Mouse (Mus musculus): Measurements from ENCODE around the gene Coq4. TPM values are rescaled to one million over a fixed set of nuclear protein-coding genes. Genes with fewer than 3 reads are reported as not detected.

The Coq4 gene
- polyA plus RNA-seq, 1 experiment: 32.6 TPM

GRCm38 (mm10) chr2:29817426-29818232 is 30.3 kb downstream of the Coq4 start:
- no peak for TF ChIP-seq POLR2A (IDR thresholded peaks at IDR 0.05; ENCODE audit: low read depth, low read length)
- TF ChIP-seq CTCF (IDR thresholded peaks at IDR 0.05; ENCODE audit: extremely low read depth, insufficient read depth, insufficient read length, insufficient replicate concordance): peak; percentile 75; the same call in 1 of the 2 replicates
- Histone ChIP-seq H3K36me3 (ENCODE audit: control insufficient read depth, insufficient read depth, low read length) (peaks cover 2% of the 10 kb centered on the region), H3K27ac (ENCODE audit: insufficient read depth, low read length) (no peak overlapping the region), H3K4me1 (ENCODE audit: control insufficient read depth, insufficient read depth, insufficient read length) (peaks cover 5% of the 10 kb centered on the region; the same call in 1 of the 2 replicates), H3K27me3 (ENCODE audit: control insufficient read depth, insufficient read depth, low read length) (no peaks in the 10 kb centered on the region), H3K4me3 (ENCODE audit: extremely low read depth, insufficient read depth, insufficient read length) (no peak overlapping the region)
- DNase-seq (ENCODE audit: low read depth in 1 of 2, low spot score in 2 of 2): peak; percentile 41 to 74
- 44% methylated on average over 8 of the region's 8 CpGs for WGBS

GRCm38 (mm10) chr2:29819363-29819762 is 32.1 kb downstream of the Coq4 start:
- Histone ChIP-seq H3K4me3 (ENCODE audit: extremely low read depth, insufficient read depth, insufficient read length) (no peak overlapping the region), H3K4me1 (ENCODE audit: control insufficient read depth, insufficient read depth, insufficient read length) (peaks cover 5% of the 10 kb centered on the region; the same call in 1 of the 2 replicates), H3K36me3 (ENCODE audit: control insufficient read depth, insufficient read depth, low read length) (peaks cover 2% of the 10 kb centered on the region; the same call in 1 of the 2 replicates), H3K27me3 (ENCODE audit: control insufficient read depth, insufficient read depth, low read length) (no peaks in the 10 kb centered on the region), H3K27ac (ENCODE audit: insufficient read depth, low read length) (no peak overlapping the region)
- WGBS: 76% methylated on average over 2 of the region's 2 CpGs
- DNase-seq (ENCODE audit: low read depth in 1 of 2, low spot score in 2 of 2): no peak
- TF ChIP-seq POLR2A (IDR thresholded peaks at IDR 0.05; ENCODE audit: low read depth, low read length): no peak
- no peak for TF ChIP-seq CTCF (IDR thresholded peaks at IDR 0.05; ENCODE audit: extremely low read depth, insufficient read depth, insufficient read length, insufficient replicate concordance)

GRCm38 (mm10) chr2:29820025-29820817 is 32.9 kb downstream of the Coq4 start, which contains the start of gene Urm1:
TSS of gene Urm1 (plus strand) at chr2:29820075.
- H3K27ac ChIP-seq (ENCODE audit: insufficient read depth, low read length): peak within 1 kb of the TSS; percentile 60
- peak in 1 of 2 experiments; percentile 55 for DNase-seq (ENCODE audit: low read depth in 1 of 2, low spot score in 2 of 2)
- WGBS: 3% methylated on average over 35 of the region's 35 CpGs
- no peaks in the 10 kb centered on the region for H3K27me3 ChIP-seq (ENCODE audit: control insufficient read depth, insufficient read depth, low read length)
- peaks cover 5% of the 10 kb centered on the region; the same call in 1 of the 2 replicates for H3K4me1 ChIP-seq (ENCODE audit: control insufficient read depth, insufficient read depth, insufficient read length)
- H3K36me3 ChIP-seq (ENCODE audit: control insufficient read depth, insufficient read depth, low read length): peaks cover 2% of the 10 kb centered on the region; the same call in 1 of the 2 replicates
- H3K4me3 ChIP-seq (ENCODE audit: extremely low read depth, insufficient read depth, insufficient read length): peak within 1 kb of the TSS; percentile 52
- TF ChIP-seq CTCF (IDR thresholded peaks at IDR 0.05; ENCODE audit: extremely low read depth, insufficient read depth, insufficient read length, insufficient replicate concordance) (no peak), POLR2A (IDR thresholded peaks at IDR 0.05; ENCODE audit: low read depth, low read length) (no peak)

GRCm38 (mm10) chr2:29826318-29826925 is 39.1 kb downstream of the Coq4 start:
- Histone ChIP-seq H3K4me1 (ENCODE audit: control insufficient read depth, insufficient read depth, insufficient read length) (peaks cover 7% of the 10 kb centered on the region; the same call in 1 of the 2 replicates), H3K27ac (ENCODE audit: insufficient read depth, low read length) (peak overlapping the region; percentile 90), H3K27me3 (ENCODE audit: control insufficient read depth, insufficient read depth, low read length) (no peaks in the 10 kb centered on the region), H3K4me3 (ENCODE audit: extremely low read depth, insufficient read depth, insufficient read length) (peak overlapping the region; percentile 64), H3K36me3 (ENCODE audit: control insufficient read depth, insufficient read depth, low read length) (no peaks in the 10 kb centered on the region)
- 9% methylated on average over 11 of the region's 11 CpGs for WGBS
- TF ChIP-seq CTCF (IDR thresholded peaks at IDR 0.05; ENCODE audit: extremely low read depth, insufficient read depth, insufficient read length, insufficient replicate concordance) (no peak), POLR2A (IDR thresholded peaks at IDR 0.05; ENCODE audit: low read depth, low read length) (no peak)
- DNase-seq (ENCODE audit: low read depth in 1 of 2, low spot score in 2 of 2): no peak

GRCm38 (mm10) chr2:29826926-29827708 is 39.8 kb downstream of the Coq4 start:
- H3K27me3 ChIP-seq (ENCODE audit: control insufficient read depth, insufficient read depth, low read length): no peaks in the 10 kb centered on the region
- TF ChIP-seq POLR2A (IDR thresholded peaks at IDR 0.05; ENCODE audit: low read depth, low read length): peak; percentile 69; the same call in 1 of the 2 replicates
- no peak for TF ChIP-seq CTCF (IDR thresholded peaks at IDR 0.05; ENCODE audit: extremely low read depth, insufficient read depth, insufficient read length, insufficient replicate concordance)
- peak; percentile 94 to 97 for DNase-seq (ENCODE audit: low read depth in 1 of 2, low spot score in 2 of 2)
- peak overlapping the region; percentile 90 for H3K27ac ChIP-seq (ENCODE audit: insufficient read depth, low read length)
- H3K4me3 ChIP-seq (ENCODE audit: extremely low read depth, insufficient read depth, insufficient read length): peak overlapping the region; percentile 75
- under 1% methylated on average over 48 of the region's 48 CpGs for WGBS
- H3K36me3 ChIP-seq (ENCODE audit: control insufficient read depth, insufficient read depth, low read length): no peaks in the 10 kb centered on the region
- H3K4me1 ChIP-seq (ENCODE audit: control insufficient read depth, insufficient read depth, insufficient read length): peaks cover 7% of the 10 kb centered on the region; the same call in 1 of the 2 replicates

GRCm38 (mm10) chr2:29827709-29828024 is 40.4 kb downstream of the Coq4 start:
- peak overlapping the region; percentile 2; the same call in 1 of the 2 replicates for H3K27ac ChIP-seq (ENCODE audit: insufficient read depth, low read length)
- WGBS: 2% methylated on average over 12 of the region's 12 CpGs

More at GRCm38 (mm10) chr2:29827709-29828024, 40.4 kb downstream of the Coq4 start:
- H3K27me3 ChIP-seq (ENCODE audit: control insufficient read depth, insufficient read depth, low read length): no peaks in the 10 kb centered on the region
- peaks cover 2% of the 10 kb centered on the region; the same call in 1 of the 2 replicates for H3K36me3 ChIP-seq (ENCODE audit: control insufficient read depth, insufficient read depth, low read length)
- TF ChIP-seq CTCF (IDR thresholded peaks at IDR 0.05; ENCODE audit: extremely low read depth, insufficient read depth, insufficient read length, insufficient replicate concordance) (no peak), POLR2A (IDR thresholded peaks at IDR 0.05; ENCODE audit: low read depth, low read length) (no peak)
- peaks cover 7% of the 10 kb centered on the region; the same call in 1 of the 2 replicates for H3K4me1 ChIP-seq (ENCODE audit: control insufficient read depth, insufficient read depth, insufficient read length)
- DNase-seq (ENCODE audit: low read depth in 1 of 2, low spot score in 2 of 2): no peak
- H3K4me3 ChIP-seq (ENCODE audit: extremely low read depth, insufficient read depth, insufficient read length): peak overlapping the region; percentile 75
